Mouse (Mus musculus) central nervous system, embryonic 11.5 days (tissue): ENCODE results near the gene Anxa8. TPM values are rescaled to one million over a fixed set of nuclear protein-coding genes. Genes with fewer than 3 reads are reported as not detected.

Experiments used
- polyA plus RNA-seq: library from polyadenylated mRNA; depleted of rRNA; stranded (reverse); fragments of >200 nt; gene quantifications from 2 replicates; pipeline ENCODE4 v1.2.3, GENCODE M21; 2012; rRNA removed

The Anxa8 gene
- 0.66 and 1.5 TPM in 2 replicates for polyA plus RNA-seq

GRCm38 (mm10) chr14:34085731-34086130 lies at the start of gene Anxa8:
Gene Anxa8 (plus strand): TSS chr14:34085981.

GRCm38 (mm10) chr14:34052516-34052915 lies 33.3 kb upstream of the Anxa8 start, which contains the start of gene Antxrl:
Gene Antxrl (plus strand): TSS chr14:34052707.

DNA sequence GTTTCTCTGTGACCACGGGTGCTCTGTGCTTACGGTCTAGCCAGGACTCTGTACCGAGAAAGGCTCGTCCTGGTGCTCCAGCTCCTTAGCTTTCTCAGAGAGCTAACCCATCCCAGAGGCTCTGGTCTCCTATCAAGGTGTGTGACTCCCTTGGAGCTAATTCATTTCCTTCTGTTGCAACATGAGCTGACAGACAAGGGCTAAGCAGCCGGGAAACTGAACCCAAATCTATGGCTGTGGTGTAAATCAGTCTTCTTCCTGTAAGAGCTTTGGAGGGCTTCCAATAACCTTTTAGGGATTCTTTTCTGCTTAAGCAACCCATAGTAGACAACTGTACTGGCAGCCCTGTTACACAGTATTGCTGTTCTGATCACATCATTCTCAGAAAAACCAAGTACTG lies 16.8 kb downstream of the Anxa8 start, which contains the start of gene A630023A22Rik:
Gene A630023A22Rik, minus strand, starts transcription at position 154 of the 400 bp plus-strand sequence.

Other genes with a start within 250 kb of the Anxa8 start
- gene Gdf10, start 162.4 kb upstream of the Anxa8 start, polyA plus RNA-seq = 3.2 and 8.9 TPM in 2 replicates
- gene Gdf2, start 144.9 kb upstream of the Anxa8 start, polyA plus RNA-seq = 0.39 and 0.46 TPM in 2 replicates
- 0.01 TPM in 1 of 2 replicates, not detected in the other for gene Rbp3, start 132.0 kb upstream of the Anxa8 start, polyA plus RNA-seq
- 0.12 and 0.55 TPM in 2 replicates for gene Zfp488, start 107.2 kb upstream of the Anxa8 start, polyA plus RNA-seq
- gene Gm30083, start 70.8 kb upstream of the Anxa8 start, polyA plus RNA-seq = not detected in 2 replicates
- not detected in 2 replicates for gene Gm5460, start 69.2 kb upstream of the Anxa8 start, polyA plus RNA-seq
- not detected in 2 replicates for gene Antxrl, start 33.3 kb upstream of the Anxa8 start, polyA plus RNA-seq
- gene A630023A22Rik, start 16.8 kb downstream of the Anxa8 start, polyA plus RNA-seq = not detected in 2 replicates
- gene Npy4r, start 66.5 kb downstream of the Anxa8 start, polyA plus RNA-seq = 0.02 and 0.04 TPM in 2 replicates
- gene Gprin2, start 115.7 kb downstream of the Anxa8 start, polyA plus RNA-seq = 1.3 and 1.4 TPM in 2 replicates
- 0.25 and 0.26 TPM in 2 replicates for gene Syt15, start 133.6 kb downstream of the Anxa8 start, polyA plus RNA-seq
- gene Shld2, start 224.5 kb downstream of the Anxa8 start, polyA plus RNA-seq = 4.6 and 5.8 TPM in 2 replicates
- 74.9 and 121 TPM in 2 replicates for gene Glud1, start 224.7 kb downstream of the Anxa8 start, polyA plus RNA-seq